16 mouse cellular contexts compared by ENCODE assay signal in the genomic region with DNA sequence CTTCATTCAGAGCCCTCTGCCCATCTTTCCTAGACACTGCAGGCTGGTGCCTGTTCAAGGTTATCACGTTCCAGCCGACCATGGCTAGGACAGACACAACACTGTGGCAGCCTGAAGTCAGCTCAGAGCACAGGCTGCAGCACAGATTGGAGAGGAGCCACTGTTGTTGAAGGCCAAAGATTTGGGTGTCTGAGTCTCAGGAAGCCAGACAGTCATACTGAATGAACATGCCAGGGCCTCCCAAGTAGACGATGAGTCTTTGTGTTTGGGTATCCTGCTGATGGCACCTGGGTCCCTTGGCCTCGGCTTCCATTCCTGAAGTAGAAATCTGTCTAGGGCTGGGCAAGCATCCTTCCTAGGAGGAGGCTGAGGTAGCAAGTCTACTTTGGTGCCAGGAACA. TPM values are rescaled to one million over a fixed set of nuclear protein-coding genes. Genes with fewer than 3 reads are reported as not detected.
"Had no signal": no experiment of that assay in that cellular context is flagged by ENCODE, and none has a peak within 500 bp of the region (broad histone marks: within the 10 kb centered on the region; RNA-seq: fewer than 3 reads in every experiment).

No protein-coding gene starts in this region.

- H3K4me2 ChIP-seq: limb, embryonic 12.5 days; liver, embryonic 13.5 days; lung, embryonic 15.5 days; midbrain, embryonic 11.5 days; stomach, embryonic 15.5 days had no signal

- H3K27ac ChIP-seq: left cerebral cortex, adult 2 months; limb, embryonic 12.5 days; liver, embryonic 13.5 days; lung, embryonic 15.5 days; macrophage; stomach, embryonic 15.5 days had no signal

- ATAC-seq: liver, postnatal 0 days had no signal

- H3K9ac ChIP-seq: limb, embryonic 12.5 days; liver, embryonic 13.5 days; liver, postnatal 0 days; lung, embryonic 15.5 days; stomach, embryonic 15.5 days had no signal

- H3K9me3 ChIP-seq: liver, embryonic 13.5 days; lung, embryonic 15.5 days; megakaryocyte, embryonic 14.5 days; stomach, embryonic 15.5 days had no signal

- H3K4me1 ChIP-seq: liver, embryonic 13.5 days; lung, embryonic 15.5 days had no signal

- H3K4me3 ChIP-seq: left cerebral cortex, adult 2 months; limb, embryonic 12.5 days; liver, embryonic 13.5 days; lung, embryonic 15.5 days; megakaryocyte, embryonic 14.5 days; stomach, embryonic 15.5 days had no signal

- H3K36me3 ChIP-seq: stomach, embryonic 15.5 days had no signal

- DNase-seq: kidney, postnatal 25 days; liver; liver, embryonic 13.5 days; liver, postnatal 0 days; lung, postnatal 14 days; right cerebral cortex, postnatal 14 days; thymus, postnatal 4 days had no signal

- H3K27me3 ChIP-seq: limb, embryonic 12.5 days; liver, embryonic 13.5 days; lung, embryonic 15.5 days; megakaryocyte, embryonic 14.5 days; stomach, embryonic 15.5 days had no signal

RNA-seq across cellular contexts. Expression of gene Gm10277, which starts 45.0 kb away (rescaled TPM):
- polyA plus RNA-seq: macrophage; spleen, adult 2 months; testis, adult 2 months had no signal
